Mouse (Mus musculus) spleen, adult 2 months (tissue): Measurements from ENCODE around the gene Wars.

ENCODE experiments used
- CTCF ChIP-seq: fragments of 200-500 bp; IDR thresholded peaks from 2 replicates; pipeline ENCODE4 v1.5.1; 2011; ENCODE audit warnings: mild to moderate bottlenecking, inconsistent platforms; ENCODE audit not compliant: insufficient read depth, insufficient read length, insufficient replicate concordance; ENCODE audit errors: extremely low read depth
- POLR2A ChIP-seq: fragments of 200-500 bp; IDR thresholded peaks from 2 replicates; pipeline ENCODE4 v1.6.1; 2011; ENCODE audit warnings: low read depth, low read length, inconsistent platforms

- no peak for TF ChIP-seq CTCF
- TF ChIP-seq POLR2A = no peak
Observed at GRCm38 (mm10) chr12:108917509-108917908, 23.5 kb upstream of the Wars start.
